Mouse (Mus musculus) forebrain, postnatal 0 days (tissue): ENCODE data around the gene Ccdc78. TPM values are rescaled to one million over a fixed set of nuclear protein-coding genes. Genes with fewer than 3 reads are reported as not detected.
A peak's percentile ranks its signal among the peaks of the same experiment; 100 is the strongest.

Source experiments
- ATAC-seq: fragments of 200-750 bp; cut with Nextera tagmentation; 2 replicates; pipeline ENCODE4 v1.8.0; 2017; ENCODE audit warnings: mild to moderate bottlenecking, moderate library complexity
- DNase-seq: peaks from one replicate; pipeline ENCODE4 v3.0.0-alpha.2; 2015
- H3K27ac ChIP-seq: fragments of 300-500 bp; sonication (generic); 2 replicates; pipeline ENCODE4 v1.5.1; 2014; ENCODE audit warnings: low read depth, mild to moderate bottlenecking, antibody characterized with exemption, low read length, moderate library complexity, mixed read lengths
- H3K27me3 ChIP-seq: fragments of 300-500 bp; sonication (generic); 2 replicates; pipeline ENCODE4 v1.6.1; 2014; ENCODE audit warnings: mild to moderate bottlenecking, low read length, mixed read lengths; ENCODE audit not compliant: insufficient read depth
- H3K36me3 ChIP-seq: fragments of 300-500 bp; sonication (generic); 2 replicates; pipeline ENCODE4 v1.6.1; 2014; ENCODE audit warnings: mild to moderate bottlenecking, moderate library complexity; ENCODE audit not compliant: insufficient read depth
- H3K4me1 ChIP-seq: fragments of 300-500 bp; sonication (generic); 2 replicates; pipeline ENCODE4 v1.6.1; 2014; ENCODE audit warnings: antibody characterized with exemption; ENCODE audit not compliant: insufficient read depth
- H3K4me2 ChIP-seq: fragments of 300-500 bp; sonication (generic); 2 replicates; pipeline ENCODE4 v1.6.1; 2014; ENCODE audit warnings: low read depth, mild to moderate bottlenecking, moderate library complexity
- H3K4me3 ChIP-seq: fragments of 300-500 bp; sonication (generic); 2 replicates; pipeline ENCODE4 v1.5.1; 2014; ENCODE audit warnings: low read depth, low read length, mixed read lengths
- H3K9ac ChIP-seq: fragments of 300-500 bp; sonication (generic); 2 replicates; pipeline ENCODE4 v1.6.1; 2014; ENCODE audit warnings: mild to moderate bottlenecking
- H3K9me3 ChIP-seq: fragments of 300-500 bp; sonication (generic); 2 replicates; pipeline ENCODE4 v1.6.1; 2016; ENCODE audit warnings: low read length
- CTCF ChIP-seq: sonication (generic); IDR thresholded peaks from 2 replicates; pipeline ENCODE4 v1.5.1; 2016; ENCODE audit warnings: antibody characterized with exemption, control low read depth, low read depth
- WGBS: fragments of 180-500 bp; shearing (Covaris S2); extraction: QIAGEN DNeasy Blood & Tissue Kit; methylation state at CpG from one replicate; pipeline ENCODE4 v1.1.7; 2014; 5-methylcytosine and 5-hydroxymethylcytosine counted together
- polyA plus RNA-seq: library from polyadenylated mRNA; unstranded; fragments of >200 nt; fragmentation: Nextera tagmentation; extraction: Ambion mirVana; gene quantifications from 2 replicates; pipeline ENCODE4 v1.2.1, GENCODE M21; 2015
- total RNA-seq: library from RNA; depleted of rRNA; stranded (reverse); fragments of >200 nt; gene quantifications from 2 replicates; pipeline ENCODE4 v1.2.3, GENCODE M21; 2014

Ccdc78 gene
- total and polyA plus RNA-seq, 2 experiments from 2014 or later: 0.36 TPM; not detected in 1

- Histone ChIP-seq H3K9me3 (no peaks in the 10 kb centered on the region), H3K27me3 (peaks cover 6% of the 10 kb centered on the region; the same call in 1 of the 2 replicates), H3K36me3 (peaks cover 10% of the 10 kb centered on the region), H3K9ac (peak within 1 kb of the TSS; percentile 86), H3K27ac (peak within 1 kb of the TSS; percentile 91), H3K4me2 (peak within 1 kb of the TSS; percentile 96), H3K4me1 (peaks cover 11% of the 10 kb centered on the region), H3K4me3 (peak within 1 kb of the TSS; percentile 87)
- no peak for TF ChIP-seq CTCF
- ATAC-seq: peak; percentile 53
- under 1% methylated on average over 14 of the region's 14 CpGs for WGBS
- DNase-seq: peak; percentile 79
Observed at GRCm38 (mm10) chr17:25792615-25793014, 6.2 kb downstream of the Ccdc78 start, which contains the start of gene Fam173a. Fam173a (minus strand) TSS chr17:25792901.

- ATAC-seq: no peak
- 0 out of 2 replicates have a peak, but pooled peaks cover 6% of the 10 kb centered on the region for H3K36me3 ChIP-seq
- H3K4me3 ChIP-seq: no peak overlapping the region
- no peak overlapping the region for H3K9ac ChIP-seq
- H3K27me3 ChIP-seq: peaks cover 6% of the 10 kb centered on the region; the same call in 1 of the 2 replicates
- no peaks in the 10 kb centered on the region for H3K9me3 ChIP-seq
- no peak for TF ChIP-seq CTCF
- H3K4me1 ChIP-seq: peaks cover 11% of the 10 kb centered on the region
- 0 out of 2 replicates have a peak overlapping the region, but pooled peaks have one; percentile 13 for H3K4me2 ChIP-seq
- 6% methylated on average over 13 of the region's 13 CpGs for WGBS
- H3K27ac ChIP-seq: peak overlapping the region; percentile 91
- DNase-seq: no peak
Observed at GRCm38 (mm10) chr17:25794197-25794596, 7.8 kb downstream of the Ccdc78 start.

GRCm38 (mm10) chr17:25794998-25795397, 8.6 kb downstream of the Ccdc78 start:
- Histone ChIP-seq H3K36me3 (no peaks in the 10 kb centered on the region), H3K9ac (no peak overlapping the region), H3K9me3 (no peaks in the 10 kb centered on the region), H3K4me2 (peak overlapping the region; percentile 64), H3K27me3 (peaks cover 6% of the 10 kb centered on the region; the same call in 1 of the 2 replicates), H3K4me1 (peaks cover 11% of the 10 kb centered on the region), H3K4me3 (no peak overlapping the region), H3K27ac (peak overlapping the region; percentile 41; the same call in 1 of the 2 replicates)
- DNase-seq (no peak), ATAC-seq (no peak)
- WGBS: 53% methylated on average over 17 of the region's 17 CpGs
- TF ChIP-seq CTCF: no peak

GRCm38 (mm10) chr17:25795609-25796092, 9.3 kb downstream of the Ccdc78 start, which contains the start of gene AC134908.4:
AC134908.4 (minus strand) TSS chr17:25795659.
- 14% methylated on average over 6 of the region's 6 CpGs for WGBS
- peaks cover 11% of the 10 kb centered on the region for H3K4me1 ChIP-seq

GRCm38 (mm10) chr17:25796211-25796771, 9.9 kb downstream of the Ccdc78 start:
- Histone ChIP-seq H3K9me3 (no peaks in the 10 kb centered on the region), H3K36me3 (no peaks in the 10 kb centered on the region), H3K4me2 (peak overlapping the region; percentile 64), H3K4me3 (peak overlapping the region; percentile 47), H3K4me1 (peaks cover 11% of the 10 kb centered on the region), H3K9ac (peak overlapping the region; percentile 45; the same call in 1 of the 2 replicates), H3K27me3 (peaks cover 6% of the 10 kb centered on the region; the same call in 1 of the 2 replicates), H3K27ac (peak overlapping the region; percentile 16; the same call in 1 of the 2 replicates)
- TF ChIP-seq CTCF: no peak
- 3% methylated on average over 37 of the region's 37 CpGs for WGBS
- no peak for ATAC-seq
- DNase-seq: no peak

More at GRCm38 (mm10) chr17:25795609-25796092, 9.3 kb downstream of the Ccdc78 start, which contains the start of gene AC134908.4:
- Histone ChIP-seq H3K9me3 (no peaks in the 10 kb centered on the region), H3K4me3 (peak within 1 kb of the TSS; percentile 47), H3K36me3 (no peaks in the 10 kb centered on the region), H3K4me2 (peak within 1 kb of the TSS; percentile 64), H3K27me3 (peaks cover 6% of the 10 kb centered on the region; the same call in 1 of the 2 replicates), H3K9ac (peak within 1 kb of the TSS; percentile 45; the same call in 1 of the 2 replicates), H3K27ac (peak within 1 kb of the TSS; percentile 41; the same call in 1 of the 2 replicates)
- peak; percentile 48 for DNase-seq
- TF ChIP-seq CTCF: no peak
- ATAC-seq: peak; percentile 10

- peak within 1 kb of the TSS; percentile 45 for H3K9ac ChIP-seq
- H3K4me2 ChIP-seq: peak within 1 kb of the TSS; percentile 64
- WGBS: 1% methylated on average over 33 of the region's 35 CpGs
- peak within 1 kb of the TSS; percentile 16; the same call in 1 of the 2 replicates for H3K27ac ChIP-seq
- no peaks in the 10 kb centered on the region for H3K9me3 ChIP-seq
- H3K27me3 ChIP-seq: peaks cover 6% of the 10 kb centered on the region; the same call in 1 of the 2 replicates
- peak; percentile 66 for ATAC-seq
- H3K4me1 ChIP-seq: peaks cover 11% of the 10 kb centered on the region
- TF ChIP-seq CTCF: no peak
- H3K4me3 ChIP-seq: peak within 1 kb of the TSS; percentile 47
- H3K36me3 ChIP-seq: no peaks in the 10 kb centered on the region
- DNase-seq: peak; percentile 69
Observed at GRCm38 (mm10) chr17:25796951-25797369, 10.6 kb downstream of the Ccdc78 start, which contains the start of gene Metrn. Metrn (minus strand) TSS chr17:25797136.
